Mouse (Mus musculus) ES-E14 (cell line): ENCODE measurements around the gene Arl10.

ENCODE experiments used
- CHD2 ChIP-seq: IDR thresholded peaks from 2 replicates; pipeline ENCODE4 v1.6.1; 2014; ENCODE audit warnings: mild to moderate bottlenecking, low read depth, low read length, inconsistent platforms
- ZC3H11A ChIP-seq: IDR thresholded peaks from 2 replicates; pipeline ENCODE4 v1.6.1; 2012; ENCODE audit warnings: low read depth, mild to moderate bottlenecking, inconsistent platforms, low read length, borderline replicate concordance

- TF ChIP-seq ZC3H11A, result no peak
- no peak for TF ChIP-seq CHD2
Observed at GRCm38 (mm10) chr13:54585831-54586230, 11.0 kb downstream of the Arl10 start.
